Mouse (Mus musculus): ENCODE data around the gene 1700029P11Rik.
A peak's percentile ranks its signal among the peaks of the same experiment; 100 is the strongest.

GRCm38 (mm10) chr15:82015392-82016100 lies 35.2 kb downstream of the 1700029P11Rik start:
- TF ChIP-seq CTCF (IDR thresholded peaks at IDR 0.05; ENCODE audit: low read depth) (peak; percentile 23; the same call in 1 of the 2 replicates), EP300 (optimal IDR thresholded peaks at IDR 0.05) (no peak)

Data from stomach, postnatal 0 days (tissue).